Mouse (Mus musculus) cerebellum, adult 2 months (tissue): ENCODE results near the gene Rora.

Experiments
- CTCF ChIP-seq: fragments of 200-500 bp; IDR thresholded peaks from 2 replicates; pipeline ENCODE4 v1.5.1; 2011; ENCODE audit warnings: low read depth, mild to moderate bottlenecking, control low read depth, low read length, moderate library complexity, borderline replicate concordance; ENCODE audit not compliant: insufficient read depth
- POLR2A ChIP-seq: fragments of 200-500 bp; IDR thresholded peaks from 2 replicates; pipeline ENCODE4 v1.6.1; 2011; ENCODE audit warnings: low read length, control low read depth, borderline replicate concordance; ENCODE audit not compliant: insufficient read depth

DNA sequence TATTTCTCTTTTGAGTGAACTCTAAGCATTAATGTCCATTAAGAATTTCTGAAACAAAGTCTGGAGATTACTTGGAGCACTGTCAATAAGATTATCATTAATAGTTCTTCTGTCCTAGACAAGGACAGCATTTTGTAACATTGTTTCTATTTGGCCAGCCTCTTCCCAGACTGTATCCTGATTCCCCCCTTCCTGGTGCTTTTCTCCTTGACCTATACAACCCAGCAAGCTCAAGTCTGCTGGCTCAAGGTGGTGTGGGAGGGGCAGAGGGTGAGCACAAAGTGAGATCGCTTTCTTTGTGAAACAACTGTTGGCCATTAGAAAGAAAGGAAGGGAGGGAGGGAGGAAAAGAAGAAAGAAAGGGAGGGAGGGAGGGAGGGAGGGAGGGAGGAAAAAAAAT is 537.1 kb downstream of the Rora start:
- TF ChIP-seq CTCF: no peak
- no peak for TF ChIP-seq POLR2A
